Mouse (Mus musculus): ENCODE measurements at regions not wholly inside any gene's neighbourhood (a gene's known extent, or its start where the extent isn't known, plus 50 kb on each side); places are given as distances from the start of the nearest gene placed in this dataset.

- H3K27me3 ChIP-seq (replicated peaks; ENCODE audit: control insufficient read depth, insufficient read depth, low read length), result no peaks in the 10 kb centered on the region
- H3K4me1 ChIP-seq (ENCODE audit: control insufficient read depth, insufficient read depth, low read length), result no peaks in the 10 kb centered on the region
- H3K36me3 ChIP-seq (ENCODE audit: control insufficient read depth, insufficient read depth, low read length), result no peaks in the 10 kb centered on the region
- TF ChIP-seq CTCF (conservative IDR thresholded peaks at IDR 0.05; ENCODE audit: insufficient read depth, insufficient read length, low read depth, low read length), result no peak
- no peak for TF ChIP-seq POLR2A (IDR thresholded peaks at IDR 0.05; ENCODE audit: low read depth, low read length)
- H3K4me3 ChIP-seq (ENCODE audit: insufficient read depth, low read depth, low read length), result no peak overlapping the region
- 94% methylated on average over 4 of the region's 4 CpGs for WGBS
- no peak overlapping the region for H3K27ac ChIP-seq (ENCODE audit: insufficient read depth, low read depth, low read length)
- DNase-seq, result no peak
Measured at GRCm38 (mm10) chr3:156472665-156473064, 88.9 kb upstream of the Negr1 start.
